Mouse (Mus musculus): ENCODE results near the gene Krt75.

DNA sequence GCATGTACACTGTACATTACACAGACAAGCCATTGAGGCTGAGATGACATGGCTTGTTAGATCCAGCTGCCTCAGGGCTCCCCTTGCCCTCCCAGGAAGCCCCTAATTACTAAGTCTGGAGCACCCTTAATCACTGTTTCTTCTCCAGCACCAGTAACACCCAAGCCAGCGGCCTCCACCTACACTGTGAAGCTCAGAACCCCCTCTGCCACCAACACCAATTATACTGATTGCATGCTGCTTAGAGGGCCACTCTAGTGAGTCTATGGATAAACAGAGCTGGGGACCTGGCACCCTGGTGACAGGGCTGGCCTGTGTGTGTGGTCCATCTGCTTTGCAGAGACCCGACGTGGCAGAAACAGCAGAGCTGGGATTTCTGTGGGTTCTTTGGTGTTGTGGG, 29.2 kb downstream of the Krt75 start:
- TF ChIP-seq EP300 (IDR thresholded peaks at IDR 0.05) (no peak), CTCF (IDR thresholded peaks at IDR 0.05) (no peak)

All from lung, postnatal 0 days (tissue).